Mouse (Mus musculus) G1E (cell line): ENCODE results near the gene Mpig6b. TPM values are rescaled to one million over a fixed set of nuclear protein-coding genes. Genes with fewer than 3 reads are reported as not detected.

Experiments used
- ATAC-seq: 2 replicates; pipeline ENCODE4 v1.8.0; 2016; ENCODE audit warnings: mild to moderate bottlenecking; ENCODE audit not compliant: insufficient number of reproducible peaks, poor library complexity, low FRiP score, severe bottlenecking; ENCODE audit errors: extremely low read depth
- DNase-seq: peaks from one replicate; pipeline ENCODE4 v3.0.0; 2012; ENCODE audit warnings: low spot score
- H3K27me3 ChIP-seq: 2 replicates; pipeline ENCODE4 v1.6.1; 2012; ENCODE audit warnings: mild to moderate bottlenecking, low read length, inconsistent platforms; ENCODE audit not compliant: insufficient read depth
- H3K36me3 ChIP-seq: replicated peaks from 2 replicates; pipeline ENCODE3; 2012; ENCODE audit warnings: mild to moderate bottlenecking, inconsistent platforms
- H3K4me1 ChIP-seq: 2 replicates; pipeline ENCODE4 v1.6.1; 2012; ENCODE audit warnings: low read depth, low read length, inconsistent platforms, mixed read lengths; ENCODE audit not compliant: insufficient read depth
- H3K4me3 ChIP-seq: 2 replicates; pipeline ENCODE4 v1.5.1; 2012; ENCODE audit warnings: low read depth, mild to moderate bottlenecking, inconsistent platforms, low read length, moderate library complexity, mixed read lengths
- H3K9me3 ChIP-seq: replicated peaks from 2 replicates; pipeline ENCODE4 v1.6.1; 2012; ENCODE audit warnings: inconsistent platforms
- CTCF ChIP-seq: IDR thresholded peaks from 2 replicates; pipeline ENCODE4 v1.5.1; 2012; ENCODE audit warnings: low read depth, low read length, inconsistent platforms, mixed read lengths
- GATA1 ChIP-seq: IDR thresholded peaks from 2 replicates; pipeline ENCODE4 v1.6.1; 2012; ENCODE audit warnings: borderline replicate concordance, low read length, inconsistent platforms, mixed read lengths
- GATA2 ChIP-seq: IDR thresholded peaks from 2 replicates; pipeline ENCODE4 v1.6.1; 2012; ENCODE audit warnings: low read depth, low read length, inconsistent platforms, borderline replicate concordance
- POLR2AphosphoS5 ChIP-seq: IDR thresholded peaks from 2 replicates; pipeline ENCODE4 v1.6.1; 2012; ENCODE audit warnings: low read depth, low read length, inconsistent platforms; ENCODE audit not compliant: insufficient replicate concordance
- TAL1 ChIP-seq: conservative IDR thresholded peaks from 2 replicates; pipeline ENCODE4 v1.6.1; 2012; ENCODE audit warnings: low read depth, low read length, inconsistent platforms, mixed read lengths
- polyA plus RNA-seq: library from polyadenylated mRNA; stranded (reverse); fragments of >175 nt; gene quantifications from 2 replicates; pipeline ENCODE4 v1.2.3, GENCODE M21; 2012
- total RNA-seq, 2 experiments: library from RNA; stranded (forward) in 1 of 2; stranded (reverse) in 1 of 2; fragments of 200-1000 nt in 1 of 2; fragments of >200 nt in 1 of 2; fragmentation: Nextera tagmentation in 1 of 2; gene quantifications; 2 replicates each; pipeline ENCODE4 v1.2.3; 2014 to 2017

Mpig6b gene
- total and polyA plus RNA-seq, 3 experiments: not detected

GRCm38 (mm10) chr17:35080710-35081109, 14.7 kb upstream of the Mpig6b start:
- Histone ChIP-seq H3K4me3 (no peak overlapping the region; the same call in 1 of the 2 replicates), H3K9me3 (no peaks in the 10 kb centered on the region), H3K27me3 (peaks cover 7% of the 10 kb centered on the region; the same call in 1 of the 2 replicates), H3K4me1 (peaks cover 90% of the 10 kb centered on the region), H3K36me3 (no peaks in the 10 kb centered on the region)
- DNase-seq (no peak), ATAC-seq (no peak)
- TF ChIP-seq GATA2 (no peak), CTCF (no peak), GATA1 (no peak), TAL1 (no peak), POLR2AphosphoS5 (no peak)

GRCm38 (mm10) chr17:35080248-35080647, 14.3 kb upstream of the Mpig6b start:
- DNase-seq (no peak), ATAC-seq (no peak)
- Histone ChIP-seq H3K4me1 (peaks cover 85% of the 10 kb centered on the region), H3K9me3 (no peaks in the 10 kb centered on the region), H3K36me3 (no peaks in the 10 kb centered on the region), H3K4me3 (peak overlapping the region; percentile 53; the same call in 1 of the 2 replicates), H3K27me3 (peaks cover 7% of the 10 kb centered on the region; the same call in 1 of the 2 replicates)
- no peak for TF ChIP-seq POLR2AphosphoS5
- no peak for TF ChIP-seq GATA1
- no peak for TF ChIP-seq TAL1

GRCm38 (mm10) chr17:35079778-35080177, 13.8 kb upstream of the Mpig6b start:
- Histone ChIP-seq H3K9me3 (no peaks in the 10 kb centered on the region), H3K27me3 (peaks cover 7% of the 10 kb centered on the region; the same call in 1 of the 2 replicates), H3K4me3 (peak overlapping the region; percentile 66; the same call in 1 of the 2 replicates), H3K4me1 (peaks cover 81% of the 10 kb centered on the region), H3K36me3 (no peaks in the 10 kb centered on the region)
- peak; percentile 52 for TF ChIP-seq TAL1
- TF ChIP-seq GATA1: no peak
- peak; percentile 83 for DNase-seq
- ATAC-seq: peak; percentile 95

GRCm38 (mm10) chr17:35077786-35078233, 11.8 kb upstream of the Mpig6b start, which contains the start of gene Ly6g6d:
Gene Ly6g6d (minus strand): TSS chr17:35078065.
- Histone ChIP-seq H3K4me3 (no peak within 1 kb of the TSS), H3K36me3 (no peaks in the 10 kb centered on the region), H3K9me3 (no peaks in the 10 kb centered on the region), H3K27me3 (peaks cover 7% of the 10 kb centered on the region; the same call in 1 of the 2 replicates), H3K4me1 (peaks cover 68% of the 10 kb centered on the region)
- ATAC-seq (no peak), DNase-seq (no peak)
- TF ChIP-seq GATA1 (no peak), CTCF (no peak), GATA2 (no peak), POLR2AphosphoS5 (no peak), TAL1 (no peak)

GRCm38 (mm10) chr17:35077285-35077684, 11.3 kb upstream of the Mpig6b start:
- Histone ChIP-seq H3K27me3 (peaks cover 7% of the 10 kb centered on the region; the same call in 1 of the 2 replicates), H3K9me3 (no peaks in the 10 kb centered on the region), H3K4me1 (peaks cover 64% of the 10 kb centered on the region), H3K4me3 (no peak overlapping the region), H3K36me3 (no peaks in the 10 kb centered on the region)
- TF ChIP-seq GATA1: no peak
- no peak for TF ChIP-seq TAL1
- no peak for TF ChIP-seq CTCF
- DNase-seq (no peak), ATAC-seq (no peak)

- peaks cover 58% of the 10 kb centered on the region for H3K4me1 ChIP-seq
- TF ChIP-seq POLR2AphosphoS5 (no peak), GATA1 (no peak), CTCF (no peak), GATA2 (no peak), TAL1 (no peak)
Observed at GRCm38 (mm10) chr17:35076507-35077176, 10.7 kb upstream of the Mpig6b start, which contains the start of gene Ly6g6e. Gene Ly6g6e (plus strand): TSS chr17:35076902.

More at GRCm38 (mm10) chr17:35076507-35077176, 10.7 kb upstream of the Mpig6b start, which contains the start of gene Ly6g6e:
- no peak for DNase-seq
- no peaks in the 10 kb centered on the region for H3K36me3 ChIP-seq
- no peak for ATAC-seq
- H3K4me3 ChIP-seq: no peak within 1 kb of the TSS
- H3K27me3 ChIP-seq: peaks cover 8% of the 10 kb centered on the region; the same call in 1 of the 2 replicates
- no peaks in the 10 kb centered on the region for H3K9me3 ChIP-seq
